Mouse (Mus musculus) lung, embryonic 15.5 days (tissue): ENCODE measurements around the gene Kazn. TPM values are rescaled to one million over a fixed set of nuclear protein-coding genes. Genes with fewer than 3 reads are reported as not detected.

Source experiments
- ATAC-seq: fragments of 200-750 bp; cut with Nextera tagmentation; 2 replicates; pipeline ENCODE4 v1.8.0; 2017; ENCODE audit warnings: moderate number of reproducible peaks, borderline replicate concordance; ENCODE audit not compliant: low FRiP score, low TSS enrichment; ENCODE audit errors: extremely low read depth
- H3K27ac ChIP-seq: fragments of 300-500 bp; sonication (generic); 2 replicates; pipeline ENCODE4 v1.5.1; 2015; ENCODE audit warnings: moderate library complexity, mild to moderate bottlenecking, inconsistent platforms
- H3K27me3 ChIP-seq: fragments of 300-500 bp; sonication (generic); 2 replicates; pipeline ENCODE4 v1.6.1; 2015; ENCODE audit warnings: inconsistent platforms
- H3K36me3 ChIP-seq: fragments of 300-500 bp; sonication (generic); 2 replicates; pipeline ENCODE4 v1.6.1; 2015; ENCODE audit warnings: inconsistent platforms
- H3K4me1 ChIP-seq: fragments of 300-500 bp; sonication (generic); 2 replicates; pipeline ENCODE4 v1.6.1; 2015; ENCODE audit warnings: inconsistent platforms
- H3K4me2 ChIP-seq: fragments of 300-500 bp; sonication (generic); 2 replicates; pipeline ENCODE4 v1.6.1; 2015; ENCODE audit warnings: inconsistent platforms, mild to moderate bottlenecking, moderate library complexity
- H3K4me3 ChIP-seq: fragments of 300-500 bp; sonication (generic); 2 replicates; pipeline ENCODE4 v1.5.1; 2015; ENCODE audit warnings: mild to moderate bottlenecking, inconsistent platforms
- H3K9ac ChIP-seq: fragments of 300-500 bp; sonication (generic); 2 replicates; pipeline ENCODE4 v1.6.1; 2015; ENCODE audit warnings: inconsistent platforms
- H3K9me3 ChIP-seq: fragments of 300-500 bp; sonication (generic); 2 replicates; pipeline ENCODE4 v1.6.1; 2016; ENCODE audit warnings: inconsistent platforms
- WGBS: fragments of 180-500 bp; shearing (Covaris S2); methylation state at CpG from one replicate; pipeline ENCODE4 v1.1.7; 2015; 5-methylcytosine and 5-hydroxymethylcytosine counted together
- polyA plus RNA-seq: library from polyadenylated mRNA; unstranded; fragments of >200 nt; fragmentation: Nextera tagmentation; extraction: Ambion mirVana; gene quantifications from 2 replicates; pipeline ENCODE4 v1.2.1, GENCODE M21; 2015

The Kazn gene
- polyA plus RNA-seq, 1 experiment from 2014 or later, result 13.6 TPM

DNA sequence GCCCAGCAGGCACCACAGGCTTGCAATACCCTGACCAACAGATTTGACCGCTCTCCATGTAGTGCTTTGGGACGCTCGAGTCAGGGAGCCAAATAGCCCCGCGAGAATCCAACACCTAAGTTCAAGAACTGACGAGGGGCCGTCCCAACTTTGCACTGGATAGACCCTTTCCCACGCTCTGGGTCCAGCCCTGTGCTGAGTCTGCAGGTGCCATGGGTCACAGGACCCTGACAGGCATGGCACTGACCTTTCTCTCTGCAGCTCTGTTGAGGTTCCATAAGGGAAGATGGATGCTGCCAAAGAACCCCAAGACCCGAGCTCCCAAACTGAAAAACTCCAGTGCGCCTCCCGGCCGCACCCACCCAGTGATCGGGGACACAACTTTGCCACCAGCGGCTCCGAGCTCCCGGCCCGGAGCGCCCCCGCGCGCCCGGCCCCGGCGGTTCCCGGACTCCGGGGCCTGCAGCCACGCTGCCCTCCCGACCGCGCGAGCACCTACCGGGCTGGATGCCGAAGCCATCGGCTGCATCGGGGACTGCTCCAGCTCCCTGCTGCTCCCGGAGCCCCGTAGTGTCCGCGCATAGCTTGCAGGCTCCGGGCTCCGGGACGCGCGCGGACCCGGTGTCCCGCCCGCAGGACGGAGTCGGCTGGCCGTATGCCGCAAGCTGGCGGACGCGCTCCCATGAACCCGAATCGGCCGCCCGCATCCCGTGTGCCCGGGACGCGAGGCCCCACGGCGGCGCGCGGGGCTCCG is 538 bp downstream of the Kazn start:
- under 1% methylated on average over 68 of the region's 69 CpGs for WGBS
- peak overlapping the region; percentile 77 for H3K9ac ChIP-seq
- H3K4me1 ChIP-seq, result peaks cover 44% of the 10 kb centered on the region
- peak overlapping the region; percentile 96 for H3K4me2 ChIP-seq
- H3K27me3 ChIP-seq, result no peaks in the 10 kb centered on the region
- H3K4me3 ChIP-seq, result peak overlapping the region; percentile 82
- H3K9me3 ChIP-seq, result no peaks in the 10 kb centered on the region
- ATAC-seq, result peak; percentile 60; the same call in 1 of the 2 replicates
- H3K36me3 ChIP-seq, result no peaks in the 10 kb centered on the region
- H3K27ac ChIP-seq, result peak overlapping the region; percentile 78

DNA sequence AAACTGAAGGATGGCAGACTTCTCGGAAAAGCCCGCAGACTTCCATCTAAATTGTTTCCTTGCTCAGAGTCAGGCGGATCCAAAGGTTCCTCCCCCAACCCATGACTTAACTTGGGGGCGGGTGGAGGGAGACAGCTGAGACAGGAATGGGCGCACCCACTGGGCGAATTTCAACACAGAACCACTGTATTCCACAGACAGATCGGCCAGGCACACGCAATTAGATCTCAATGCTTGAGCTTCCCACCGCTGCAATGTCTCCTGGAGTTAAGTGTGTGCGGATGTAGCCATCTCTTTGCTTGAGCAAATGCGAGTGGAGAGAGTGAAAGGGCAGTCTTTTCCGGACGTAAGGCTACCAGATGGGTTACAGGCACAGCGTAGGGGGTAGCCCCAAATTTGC is 1.2 kb downstream of the Kazn start:
- no peaks in the 10 kb centered on the region for H3K27me3 ChIP-seq
- WGBS, result 11% methylated on average over 14 of the region's 14 CpGs
- H3K27ac ChIP-seq, result no peak overlapping the region
- H3K9me3 ChIP-seq, result no peaks in the 10 kb centered on the region
- H3K4me2 ChIP-seq, result peak overlapping the region; percentile 96
- no peak for ATAC-seq
- peak overlapping the region; percentile 77 for H3K9ac ChIP-seq
- H3K4me3 ChIP-seq, result peak overlapping the region; percentile 82
- H3K36me3 ChIP-seq, result no peaks in the 10 kb centered on the region
- H3K4me1 ChIP-seq, result peaks cover 44% of the 10 kb centered on the region

DNA sequence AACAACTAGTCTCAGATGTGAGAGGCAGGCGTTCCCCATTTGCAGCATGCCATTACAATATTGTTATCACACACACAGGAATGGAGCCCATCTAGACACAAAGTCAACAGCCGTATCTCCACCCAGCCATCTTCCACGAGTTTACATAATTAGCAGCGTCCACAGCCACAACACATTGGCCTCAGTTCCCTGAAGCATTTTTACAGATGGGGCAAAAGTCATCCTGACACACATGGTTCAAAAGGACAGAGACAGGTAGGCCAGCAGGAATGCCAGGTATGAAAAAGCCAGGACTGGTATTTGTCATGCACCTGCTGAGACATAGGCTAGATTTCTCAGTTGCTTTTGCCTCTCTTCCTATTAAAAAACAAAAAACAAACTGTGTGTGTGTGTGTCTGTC is 2.5 kb downstream of the Kazn start:
- H3K27ac ChIP-seq, result no peak overlapping the region
- no peaks in the 10 kb centered on the region for H3K36me3 ChIP-seq
- 72% methylated on average over 4 of the region's 4 CpGs for WGBS
- H3K27me3 ChIP-seq, result no peaks in the 10 kb centered on the region
- no peaks in the 10 kb centered on the region for H3K9me3 ChIP-seq
- no peak overlapping the region for H3K4me3 ChIP-seq
- H3K4me1 ChIP-seq, result peaks cover 44% of the 10 kb centered on the region
- no peak overlapping the region for H3K4me2 ChIP-seq
- no peak overlapping the region for H3K9ac ChIP-seq
- ATAC-seq, result no peak

DNA sequence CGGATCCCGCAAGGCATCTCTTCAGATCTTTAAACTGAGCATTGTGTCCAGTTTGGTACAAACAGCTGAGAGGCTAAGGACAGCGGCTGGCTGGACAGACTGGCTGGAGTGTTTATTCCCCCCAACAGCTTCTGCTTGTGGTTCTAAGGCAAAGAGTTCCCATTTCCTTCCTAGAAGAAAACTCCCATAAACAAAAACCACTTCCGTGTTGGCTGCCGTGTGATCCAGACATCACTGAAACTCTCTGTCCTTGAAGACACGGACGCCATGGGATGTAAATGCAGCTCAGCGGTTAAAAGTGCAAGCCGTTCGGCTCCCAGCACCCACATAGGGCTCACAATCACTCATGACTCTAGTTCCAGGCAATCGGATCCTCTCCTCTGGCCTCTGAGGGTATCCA is 3.8 kb downstream of the Kazn start:
- Histone ChIP-seq H3K27ac (peak overlapping the region; percentile 39), H3K4me3 (no peak overlapping the region), H3K27me3 (no peaks in the 10 kb centered on the region), H3K4me2 (peak overlapping the region; percentile 17; the same call in 1 of the 2 replicates), H3K4me1 (peaks cover 46% of the 10 kb centered on the region), H3K9ac (no peak overlapping the region), H3K9me3 (no peaks in the 10 kb centered on the region), H3K36me3 (no peaks in the 10 kb centered on the region)
- ATAC-seq, result no peak
- 59% methylated on average over 11 of the region's 11 CpGs for whole genome bisulfite sequencing

DNA sequence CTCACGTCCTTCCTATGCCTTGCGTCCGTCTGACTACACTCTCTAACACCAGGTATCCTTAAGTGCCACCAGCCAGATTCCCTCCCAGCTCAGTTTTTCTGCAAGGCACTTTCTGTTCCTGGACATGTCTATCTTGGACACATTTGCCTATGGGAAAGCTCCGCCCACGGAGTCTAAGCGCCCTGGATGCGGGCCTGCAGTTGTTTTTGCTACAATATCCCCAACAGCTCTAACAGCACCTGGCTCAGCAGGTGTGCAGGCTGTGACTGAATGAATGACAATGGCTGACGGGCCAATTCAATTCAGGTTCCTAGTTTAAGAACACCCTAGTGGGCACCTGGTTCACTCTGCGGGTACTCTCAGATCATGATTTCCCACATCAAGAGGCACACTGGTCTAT is 4.4 kb downstream of the Kazn start:
- no peaks in the 10 kb centered on the region for H3K9me3 ChIP-seq
- H3K9ac ChIP-seq, result no peak overlapping the region
- peaks cover 47% of the 10 kb centered on the region for H3K4me1 ChIP-seq
- no peak overlapping the region for H3K27ac ChIP-seq
- no peaks in the 10 kb centered on the region for H3K36me3 ChIP-seq
- no peak overlapping the region; the same call in 1 of the 2 replicates for H3K4me2 ChIP-seq
- no peak overlapping the region for H3K4me3 ChIP-seq
- H3K27me3 ChIP-seq, result no peaks in the 10 kb centered on the region
- WGBS, result 69% methylated on average over 9 of the region's 9 CpGs
- ATAC-seq, result no peak

DNA sequence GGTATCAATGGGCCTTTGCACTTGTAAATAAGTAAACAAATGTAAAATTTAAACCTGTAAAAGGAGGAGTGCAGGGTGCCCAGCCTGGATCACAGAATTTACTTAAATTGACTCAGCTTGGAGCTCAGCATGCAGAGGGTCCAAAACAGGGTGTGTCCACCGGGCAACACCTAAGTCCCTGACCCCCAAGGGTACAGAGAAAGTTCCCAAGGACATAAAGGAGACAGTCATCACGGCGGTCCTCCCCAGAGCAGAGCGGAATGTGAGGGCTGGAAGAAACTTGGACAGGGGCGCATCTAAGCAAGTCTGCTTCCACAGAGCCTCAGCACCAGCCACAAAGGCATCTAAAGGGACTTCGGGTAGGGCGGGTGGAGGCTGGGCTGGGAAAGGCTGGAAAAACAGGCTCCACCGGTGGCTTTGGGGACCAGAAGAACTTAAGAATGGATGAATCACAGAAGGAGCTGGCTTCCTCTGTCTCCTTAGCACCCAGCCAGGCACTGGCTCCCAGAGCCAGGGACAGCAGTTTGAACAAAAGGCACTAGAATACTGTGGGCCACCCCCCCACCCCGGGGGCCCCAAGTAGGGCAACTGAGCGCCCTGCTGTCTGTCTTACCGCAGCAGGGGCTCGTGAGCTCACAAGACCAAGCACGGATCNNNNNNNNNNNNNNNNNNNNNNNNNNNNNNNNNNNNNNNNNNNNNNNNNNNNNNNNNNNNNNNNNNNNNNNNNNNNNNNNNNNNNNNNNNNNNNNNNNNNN is 10.2 kb downstream of the Kazn start:
- Histone ChIP-seq H3K27me3 (no peaks in the 10 kb centered on the region), H3K4me2 (peak overlapping the region; percentile 15; the same call in 1 of the 2 replicates), H3K4me3 (no peak overlapping the region), H3K27ac (peak overlapping the region; percentile 82), H3K36me3 (no peaks in the 10 kb centered on the region), H3K9ac (no peak overlapping the region), H3K4me1 (peaks cover 53% of the 10 kb centered on the region), H3K9me3 (no peaks in the 10 kb centered on the region)
- ATAC-seq, result no peak
- 33% methylated on average over 13 of the region's 13 CpGs for WGBS

DNA sequence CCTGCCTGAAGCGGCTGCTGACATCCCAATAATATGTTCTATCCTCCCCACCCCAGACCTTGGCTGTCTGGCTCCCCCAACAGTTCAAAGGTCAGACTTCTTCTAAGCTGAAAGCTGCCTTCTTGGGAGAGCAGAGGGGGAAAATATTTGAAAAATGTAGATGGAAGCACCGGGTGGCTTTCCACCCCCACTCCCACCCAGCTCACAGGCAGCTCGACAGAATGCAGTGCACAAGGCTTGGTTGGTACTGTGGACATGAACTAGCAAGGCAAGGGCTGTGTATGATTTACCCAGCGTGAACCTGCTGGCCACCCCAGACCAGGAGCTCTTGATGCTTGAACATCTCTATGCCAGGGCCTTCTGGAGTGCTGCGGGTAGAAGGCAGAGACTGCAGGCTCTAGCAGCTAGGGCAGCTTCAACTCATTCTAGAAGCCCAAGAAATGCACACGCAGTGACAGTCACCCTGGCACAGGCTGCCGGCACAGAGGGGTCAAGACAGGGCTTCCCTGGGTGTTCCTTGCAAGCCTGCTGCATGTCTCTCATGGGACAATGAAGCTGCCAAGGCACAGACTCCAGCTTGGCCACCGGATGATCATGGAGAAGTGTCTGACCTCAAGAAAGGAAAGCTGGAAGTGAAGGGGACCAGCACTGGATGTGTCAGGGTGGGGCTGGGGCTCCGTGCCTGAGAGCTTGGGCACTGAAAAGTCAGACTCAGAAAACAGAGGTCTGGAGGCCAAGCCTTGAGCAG is 15.1 kb downstream of the Kazn start:
- 0 out of 2 replicates have a peak overlapping the region, but pooled peaks have one; percentile 0 for H3K4me2 ChIP-seq
- H3K36me3 ChIP-seq, result no peaks in the 10 kb centered on the region
- peak overlapping the region; percentile 62 for H3K27ac ChIP-seq
- H3K4me3 ChIP-seq, result no peak overlapping the region
- H3K9ac ChIP-seq, result no peak overlapping the region
- ATAC-seq, result no peak
- H3K27me3 ChIP-seq, result no peaks in the 10 kb centered on the region
- H3K4me1 ChIP-seq, result peaks cover 79% of the 10 kb centered on the region
- 41% methylated on average over 9 of the region's 9 CpGs for whole genome bisulfite sequencing
- H3K9me3 ChIP-seq, result no peaks in the 10 kb centered on the region

DNA sequence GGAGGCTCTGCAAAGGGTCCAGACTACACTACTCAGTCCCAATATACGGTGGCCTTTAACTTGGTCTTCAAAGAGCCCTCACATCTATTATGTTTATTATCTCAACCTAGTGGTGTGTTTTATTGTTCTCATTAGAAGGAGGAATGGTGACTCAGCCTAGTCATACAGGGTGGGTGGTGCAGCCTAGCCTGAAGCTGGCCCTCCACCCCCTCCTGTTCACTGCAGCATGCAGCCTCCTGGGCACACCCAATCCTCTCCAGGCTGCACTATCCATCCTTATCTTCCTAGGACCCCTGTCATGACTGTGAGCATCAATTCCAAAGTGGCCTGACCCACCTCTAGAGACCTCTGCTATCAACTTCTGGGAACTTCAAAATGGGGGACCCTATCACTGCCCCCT is 16.8 kb downstream of the Kazn start:
- Histone ChIP-seq H3K4me1 (peaks cover 66% of the 10 kb centered on the region), H3K36me3 (no peaks in the 10 kb centered on the region), H3K9ac (no peak overlapping the region), H3K4me3 (no peak overlapping the region), H3K27ac (peak overlapping the region; percentile 81; the same call in 1 of the 2 replicates), H3K4me2 (no peak overlapping the region), H3K9me3 (no peaks in the 10 kb centered on the region), H3K27me3 (no peaks in the 10 kb centered on the region)
- ATAC-seq, result no peak
- 59% methylated on average over 1 of the region's 1 CpGs for WGBS

DNA sequence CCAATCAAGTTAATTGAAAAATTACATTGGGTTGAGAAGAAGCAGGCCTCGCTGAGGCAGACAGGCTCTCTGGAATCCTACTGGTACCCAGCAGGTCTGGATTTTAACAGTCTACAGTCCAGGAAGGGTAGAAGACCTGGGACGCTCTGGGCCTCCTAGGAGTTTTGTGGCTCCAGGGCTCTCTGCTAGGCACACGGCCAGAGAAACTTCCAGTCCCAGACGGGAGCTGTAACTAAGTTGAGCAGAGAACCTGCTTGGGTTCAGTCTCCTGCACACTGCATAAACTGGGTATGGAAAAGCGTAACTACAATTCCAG is 17.5 kb downstream of the Kazn start:
- Histone ChIP-seq H3K27me3 (no peaks in the 10 kb centered on the region), H3K4me1 (peaks cover 66% of the 10 kb centered on the region), H3K27ac (peak overlapping the region; percentile 81), H3K4me2 (no peak overlapping the region), H3K9ac (no peak overlapping the region), H3K9me3 (no peaks in the 10 kb centered on the region), H3K36me3 (no peaks in the 10 kb centered on the region), H3K4me3 (no peak overlapping the region)
- WGBS, result 37% methylated on average over 5 of the region's 5 CpGs
- no peak for ATAC-seq

DNA sequence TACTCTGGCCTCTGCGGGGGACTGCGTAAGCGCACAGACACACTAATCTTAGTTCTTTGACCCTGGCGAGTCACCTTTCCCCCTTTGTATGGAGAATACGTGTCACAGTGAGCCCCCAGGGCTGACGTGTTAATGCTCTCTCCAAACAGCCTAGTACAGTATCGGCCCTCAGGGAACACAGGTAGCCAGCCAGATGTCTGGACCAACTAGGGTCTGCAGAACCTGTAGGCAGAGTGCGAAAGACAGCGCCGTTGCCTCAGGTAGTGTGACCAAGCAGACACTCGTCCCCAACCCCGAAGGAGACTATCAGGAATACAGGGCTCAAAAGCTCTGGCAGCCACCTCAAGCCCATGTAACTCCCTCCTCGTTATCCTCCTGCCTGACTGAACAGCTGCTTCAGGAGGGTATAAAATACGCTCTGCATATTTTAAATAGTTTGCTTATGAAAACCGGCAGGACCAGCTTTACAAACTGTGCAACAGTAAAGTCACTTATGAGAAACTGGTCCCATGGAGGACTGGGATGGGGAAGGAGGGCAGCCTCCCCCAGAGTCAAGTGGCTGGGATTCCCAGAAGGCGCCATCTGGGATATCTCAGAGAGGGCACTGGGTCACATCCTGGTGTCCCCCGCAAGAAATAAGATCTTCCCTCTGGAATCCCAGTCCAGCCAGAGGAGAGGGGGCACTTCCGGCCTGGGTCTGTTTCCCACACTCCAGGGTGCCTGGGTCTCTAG is 18.0 kb downstream of the Kazn start:
- Histone ChIP-seq H3K9me3 (no peaks in the 10 kb centered on the region), H3K36me3 (no peaks in the 10 kb centered on the region), H3K27ac (peak overlapping the region; percentile 81), H3K9ac (no peak overlapping the region), H3K27me3 (no peaks in the 10 kb centered on the region), H3K4me2 (0 out of 2 replicates have a peak overlapping the region, but pooled peaks have one; percentile 2), H3K4me1 (peaks cover 63% of the 10 kb centered on the region), H3K4me3 (no peak overlapping the region)
- whole genome bisulfite sequencing, result 37% methylated on average over 18 of the region's 18 CpGs
- peak; percentile 41; the same call in 1 of the 2 replicates for ATAC-seq

DNA sequence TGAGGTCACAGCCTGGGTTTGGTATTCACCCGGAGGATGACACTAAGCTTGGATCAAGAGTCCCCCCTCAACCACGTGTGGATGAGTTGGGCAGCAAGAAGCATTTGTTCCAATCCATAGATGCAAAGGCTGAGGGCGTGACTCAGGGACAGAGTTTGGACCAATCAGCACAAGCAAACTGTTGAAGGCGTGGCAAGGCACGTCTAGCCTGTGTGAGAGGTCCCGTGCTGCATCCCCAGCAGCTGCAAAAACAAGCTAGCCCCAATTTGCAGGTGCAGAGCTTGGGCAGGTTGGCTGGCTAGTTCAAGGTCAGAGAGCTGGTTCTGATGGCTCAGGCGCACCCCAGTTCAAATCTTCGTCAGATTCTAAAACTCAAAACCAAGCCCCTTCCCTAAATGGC is 20.2 kb downstream of the Kazn start:
- Histone ChIP-seq H3K36me3 (no peaks in the 10 kb centered on the region), H3K27ac (no peak overlapping the region), H3K27me3 (no peaks in the 10 kb centered on the region), H3K9ac (no peak overlapping the region), H3K9me3 (no peaks in the 10 kb centered on the region), H3K4me3 (no peak overlapping the region), H3K4me2 (no peak overlapping the region), H3K4me1 (peaks cover 57% of the 10 kb centered on the region)
- WGBS, result 69% methylated on average over 8 of the region's 8 CpGs
- no peak for ATAC-seq
